Mouse (Mus musculus) midbrain, embryonic 11.5 days (tissue): ENCODE data around the gene Lnpk. TPM values are rescaled to one million over a fixed set of nuclear protein-coding genes. Genes with fewer than 3 reads are reported as not detected.

Experiments used
- ATAC-seq: fragments of 200-750 bp; cut with Nextera tagmentation; 2 replicates; pipeline ENCODE4 v1.8.0; 2017; ENCODE audit warnings: moderate TSS enrichment, moderate library complexity; ENCODE audit not compliant: low FRiP score
- DNase-seq: peaks from one replicate; pipeline ENCODE4 v3.0.0; 2015; ENCODE audit warnings: low spot score; ENCODE audit errors: missing footprints
- H3K27ac ChIP-seq: fragments of 300-500 bp; sonication (generic); 2 replicates; pipeline ENCODE4 v1.5.1; 2014; ENCODE audit warnings: low read depth, low read length
- H3K27me3 ChIP-seq: fragments of 300-500 bp; sonication (generic); 2 replicates; pipeline ENCODE4 v1.6.1; 2014; ENCODE audit warnings: mild to moderate bottlenecking, low read length, moderate library complexity, mixed read lengths; ENCODE audit not compliant: control insufficient read depth, insufficient read depth
- H3K36me3 ChIP-seq: fragments of 300-500 bp; sonication (generic); 2 replicates; pipeline ENCODE4 v1.6.1; 2014; ENCODE audit warnings: mild to moderate bottlenecking, low read length, moderate library complexity, mixed read lengths; ENCODE audit not compliant: control insufficient read depth, insufficient read depth
- H3K4me1 ChIP-seq: fragments of 300-500 bp; sonication (generic); 2 replicates; pipeline ENCODE4 v1.6.1; 2014; ENCODE audit warnings: low read length; ENCODE audit not compliant: control insufficient read depth, insufficient read depth
- H3K4me2 ChIP-seq: fragments of 300-500 bp; sonication (generic); 2 replicates; pipeline ENCODE4 v1.6.1; 2014; ENCODE audit warnings: mild to moderate bottlenecking, moderate library complexity
- H3K4me3 ChIP-seq: fragments of 300-500 bp; sonication (generic); 2 replicates; pipeline ENCODE4 v1.5.1; 2014; ENCODE audit warnings: low read depth, low read length
- H3K9ac ChIP-seq: fragments of 300-500 bp; sonication (generic); 2 replicates; pipeline ENCODE4 v1.6.1; 2014; ENCODE audit warnings: low read length
- H3K9me3 ChIP-seq: fragments of 300-500 bp; sonication (generic); 2 replicates; pipeline ENCODE4 v1.6.1; 2016; ENCODE audit warnings: low read length; ENCODE audit not compliant: control insufficient read depth
- WGBS: fragments of 180-500 bp; shearing (Covaris S2); extraction: QIAGEN DNeasy Blood & Tissue Kit; methylation state at CpG from one replicate; pipeline ENCODE4 v1.1.7; 2014; 5-methylcytosine and 5-hydroxymethylcytosine counted together
- polyA plus RNA-seq: library from polyadenylated mRNA; unstranded; fragments of >200 nt; fragmentation: Nextera tagmentation; extraction: Ambion mirVana; gene quantifications from 2 replicates; pipeline ENCODE4 v1.2.1, GENCODE M21; 2014

The Lnpk gene
- polyA plus RNA-seq, 1 experiment from 2014 or later = 56.2 TPM

DNA sequence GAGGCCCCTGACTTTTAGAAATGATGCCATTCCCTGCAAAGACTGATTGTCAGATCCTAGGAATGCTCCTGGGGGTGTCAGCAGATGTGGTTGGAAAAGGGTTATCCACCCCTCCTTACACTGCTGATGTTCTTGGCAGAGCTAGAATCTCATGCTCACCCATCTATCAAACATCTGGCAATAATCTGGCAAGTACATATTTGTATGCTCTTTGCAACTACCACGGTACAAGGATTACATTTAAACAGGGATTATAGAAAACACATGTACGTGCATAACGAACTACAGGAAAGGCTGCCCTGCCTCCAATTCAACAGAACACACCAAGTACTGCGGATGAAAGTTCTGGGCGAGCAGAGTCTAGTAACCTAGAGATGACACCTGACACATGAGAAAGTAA, 70.9 kb downstream of the Lnpk start:
- no peaks in the 10 kb centered on the region for H3K9me3 ChIP-seq
- H3K4me3 ChIP-seq = no peak overlapping the region
- ATAC-seq (no peak), DNase-seq (peak; percentile 47)
- no peaks in the 10 kb centered on the region for H3K36me3 ChIP-seq
- H3K27me3 ChIP-seq = no peaks in the 10 kb centered on the region
- no peak overlapping the region for H3K27ac ChIP-seq
- no peak overlapping the region for H3K4me2 ChIP-seq
- no peak overlapping the region for H3K9ac ChIP-seq
- H3K4me1 ChIP-seq = no peaks in the 10 kb centered on the region
- 86% methylated on average over 5 of the region's 5 CpGs for WGBS

DNA sequence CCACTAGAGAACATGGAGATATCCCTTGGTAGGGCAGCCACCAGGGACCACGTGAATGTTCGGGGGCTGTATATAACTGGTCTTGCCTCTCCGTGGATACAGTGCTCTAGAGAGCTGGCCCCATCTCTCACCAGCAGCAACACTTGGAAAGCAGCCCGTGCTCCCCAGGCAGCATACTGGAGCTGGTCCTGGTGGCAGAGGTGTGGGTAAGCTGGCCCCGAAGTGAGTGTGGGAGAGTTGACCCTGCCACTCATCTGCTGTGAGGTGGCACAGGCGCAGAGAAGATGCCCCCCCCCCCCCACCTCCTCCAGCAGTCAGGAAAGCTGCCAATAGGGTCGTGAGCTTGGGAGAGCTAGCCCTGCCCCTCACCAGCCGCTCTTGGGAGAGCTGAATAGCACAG, 72.8 kb downstream of the Lnpk start:
- ATAC-seq (no peak), DNase-seq (peak; percentile 51)
- Histone ChIP-seq H3K27me3 (no peaks in the 10 kb centered on the region), H3K27ac (no peak overlapping the region), H3K9me3 (no peaks in the 10 kb centered on the region), H3K9ac (no peak overlapping the region), H3K36me3 (no peaks in the 10 kb centered on the region), H3K4me2 (no peak overlapping the region), H3K4me3 (no peak overlapping the region), H3K4me1 (no peaks in the 10 kb centered on the region)
- 51% methylated on average over 8 of the region's 8 CpGs for WGBS

DNA sequence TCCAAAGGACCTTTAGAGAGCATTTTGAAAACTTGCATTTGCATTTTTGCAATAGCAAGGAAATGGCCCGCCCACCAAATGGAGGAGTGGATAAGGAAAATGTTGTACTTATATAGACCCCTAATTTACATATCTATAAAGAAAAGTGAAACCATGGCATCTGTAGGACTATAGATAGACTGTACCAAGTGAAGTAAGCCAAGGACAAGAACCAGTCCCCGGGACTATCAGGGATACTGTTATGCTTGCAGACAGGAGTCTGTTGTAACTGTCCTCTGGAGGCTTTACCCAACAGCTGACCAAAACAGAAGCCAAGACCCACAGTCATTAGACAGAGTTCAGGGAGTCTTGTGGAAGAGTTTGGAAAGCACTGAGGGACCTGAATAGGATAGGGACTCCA, 78.9 kb downstream of the Lnpk start:
- H3K9me3 ChIP-seq = no peaks in the 10 kb centered on the region
- no peak overlapping the region for H3K27ac ChIP-seq
- H3K9ac ChIP-seq = no peak overlapping the region
- H3K27me3 ChIP-seq = no peaks in the 10 kb centered on the region
- DNase-seq (no peak), ATAC-seq (no peak)
- H3K4me3 ChIP-seq = no peak overlapping the region
- 93% methylated on average over 2 of the region's 2 CpGs for WGBS
- H3K36me3 ChIP-seq = no peaks in the 10 kb centered on the region
- H3K4me1 ChIP-seq = no peaks in the 10 kb centered on the region
- H3K4me2 ChIP-seq = no peak overlapping the region

DNA sequence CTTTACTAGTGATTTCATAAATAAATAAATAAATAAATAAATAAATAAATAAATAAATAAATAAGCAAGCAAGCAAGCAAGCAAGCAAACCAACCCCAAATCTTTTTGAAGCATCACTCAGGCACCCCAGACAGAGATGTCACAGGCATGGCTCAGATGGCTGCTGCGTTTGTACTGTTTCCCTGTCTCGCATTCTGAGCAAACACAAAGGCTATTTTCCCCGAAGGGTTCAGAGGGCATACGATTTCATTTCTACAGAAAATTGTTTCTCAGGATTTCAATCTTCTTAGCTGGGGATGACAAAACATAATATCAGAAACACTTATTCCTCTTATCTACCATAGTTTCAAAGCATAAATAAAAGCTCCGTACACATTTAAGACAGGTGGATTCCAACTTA, 81.4 kb downstream of the Lnpk start:
- Histone ChIP-seq H3K4me3 (no peak overlapping the region), H3K27ac (no peak overlapping the region), H3K9ac (no peak overlapping the region), H3K4me2 (no peak overlapping the region), H3K27me3 (no peaks in the 10 kb centered on the region), H3K4me1 (no peaks in the 10 kb centered on the region), H3K36me3 (no peaks in the 10 kb centered on the region), H3K9me3 (no peaks in the 10 kb centered on the region)
- DNase-seq (peak; percentile 81), ATAC-seq (no peak)
- WGBS = 50% methylated on average over 5 of the region's 5 CpGs

DNA sequence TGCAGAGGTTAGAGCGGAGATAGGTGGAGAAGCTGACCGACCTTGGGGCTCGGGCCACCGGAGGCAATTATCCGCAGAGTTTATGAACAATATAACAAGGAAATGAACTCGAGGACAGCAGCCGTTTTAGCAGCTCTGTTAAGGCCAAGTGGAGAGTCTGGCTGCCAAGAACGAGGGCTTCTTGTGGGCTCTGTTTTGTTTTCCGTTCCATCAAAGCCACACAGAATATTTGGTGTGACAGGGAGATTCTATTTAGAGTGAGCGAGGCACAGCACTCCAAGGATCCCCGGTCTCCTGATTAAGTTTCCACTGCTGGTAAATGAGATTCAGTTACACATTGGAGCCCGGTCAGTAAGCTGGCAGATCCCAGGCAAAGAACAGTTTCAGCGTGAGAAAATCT, 87.8 kb downstream of the Lnpk start:
- WGBS = 73% methylated on average over 13 of the region's 13 CpGs
- Histone ChIP-seq H3K4me2 (no peak overlapping the region), H3K9ac (no peak overlapping the region), H3K4me1 (no peaks in the 10 kb centered on the region), H3K27ac (no peak overlapping the region), H3K27me3 (no peaks in the 10 kb centered on the region), H3K36me3 (no peaks in the 10 kb centered on the region), H3K9me3 (no peaks in the 10 kb centered on the region), H3K4me3 (no peak overlapping the region)
- DNase-seq (peak; percentile 73), ATAC-seq (no peak)

GRCm38 (mm10) chr2:74490186-74490585, 89.0 kb downstream of the Lnpk start:
- Histone ChIP-seq H3K9me3 (no peaks in the 10 kb centered on the region), H3K9ac (no peak overlapping the region), H3K36me3 (no peaks in the 10 kb centered on the region), H3K4me3 (no peak overlapping the region), H3K27me3 (no peaks in the 10 kb centered on the region), H3K4me1 (no peaks in the 10 kb centered on the region), H3K4me2 (no peak overlapping the region), H3K27ac (no peak overlapping the region)
- no peak for DNase-seq
- WGBS = 88% methylated on average over 1 of the region's 1 CpGs
- ATAC-seq = no peak

DNA sequence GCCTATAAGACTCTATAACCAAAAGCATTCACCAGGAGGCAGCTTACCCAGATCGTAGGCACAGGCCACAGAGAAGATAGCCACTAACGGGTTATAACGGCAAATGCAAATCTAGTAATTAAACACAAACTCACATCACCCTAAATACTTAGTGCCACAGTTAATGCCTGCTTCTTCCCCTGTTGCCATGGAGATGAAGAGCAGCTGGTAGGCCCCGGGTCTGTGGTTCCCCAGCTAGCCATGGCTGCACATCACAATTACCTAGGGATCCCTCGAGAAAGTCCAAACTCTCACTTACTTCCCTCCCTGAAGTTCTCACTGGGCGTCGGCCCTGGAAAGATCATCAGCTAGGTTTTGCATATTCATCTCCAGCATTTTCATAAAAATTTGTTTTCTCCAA, 90.8 kb downstream of the Lnpk start:
- WGBS = 55% methylated on average over 7 of the region's 7 CpGs
- no peaks in the 10 kb centered on the region for H3K36me3 ChIP-seq
- no peaks in the 10 kb centered on the region for H3K27me3 ChIP-seq
- no peaks in the 10 kb centered on the region for H3K4me1 ChIP-seq
- no peak overlapping the region for H3K27ac ChIP-seq
- DNase-seq (peak; percentile 85), ATAC-seq (no peak)
- no peak overlapping the region for H3K9ac ChIP-seq
- H3K9me3 ChIP-seq = no peaks in the 10 kb centered on the region
- H3K4me2 ChIP-seq = no peak overlapping the region
- H3K4me3 ChIP-seq = no peak overlapping the region

- no peaks in the 10 kb centered on the region for H3K4me1 ChIP-seq
- no peaks in the 10 kb centered on the region for H3K27me3 ChIP-seq
- ATAC-seq (no peak), DNase-seq (no peak)
- WGBS = 93% methylated on average over 10 of the region's 10 CpGs
- H3K4me3 ChIP-seq = no peak overlapping the region
- H3K36me3 ChIP-seq = no peaks in the 10 kb centered on the region
- no peak overlapping the region for H3K9ac ChIP-seq
- no peaks in the 10 kb centered on the region for H3K9me3 ChIP-seq
- no peak overlapping the region for H3K27ac ChIP-seq
- H3K4me2 ChIP-seq = no peak overlapping the region
Measured at GRCm38 (mm10) chr2:74482651-74483050, 96.6 kb downstream of the Lnpk start.

DNA sequence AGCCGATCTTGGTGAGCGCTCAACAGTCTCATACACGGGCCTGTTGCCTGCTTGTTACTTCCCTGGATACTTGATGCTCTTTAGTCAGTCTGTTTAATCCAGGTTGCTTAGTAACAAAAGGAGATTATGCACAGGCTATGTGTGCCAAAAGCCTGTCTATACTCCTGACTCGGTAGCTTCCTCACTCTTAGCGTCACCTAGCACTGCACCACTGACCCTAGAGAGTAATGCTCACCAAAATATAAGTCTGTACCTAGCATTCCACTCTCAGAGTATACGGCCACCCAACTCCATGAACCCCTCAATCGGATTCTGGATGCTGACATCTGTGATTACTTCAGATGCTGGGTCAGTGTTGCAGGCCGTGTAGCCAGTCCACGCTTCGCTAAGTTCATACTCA, 97.1 kb downstream of the Lnpk start:
- WGBS = 75% methylated on average over 10 of the region's 10 CpGs
- no peaks in the 10 kb centered on the region for H3K27me3 ChIP-seq
- H3K9me3 ChIP-seq = no peaks in the 10 kb centered on the region
- no peak overlapping the region for H3K4me3 ChIP-seq
- no peak overlapping the region for H3K4me2 ChIP-seq
- H3K4me1 ChIP-seq = no peaks in the 10 kb centered on the region
- no peak overlapping the region for H3K27ac ChIP-seq
- peak; percentile 77 for DNase-seq
- 0 out of 2 replicates have a peak, but pooled peaks have one; percentile 30 for ATAC-seq
- no peak overlapping the region for H3K9ac ChIP-seq
- H3K36me3 ChIP-seq = no peaks in the 10 kb centered on the region
